Mouse (Mus musculus) ovary, postnatal 36 days (tissue): ENCODE results near the gene C2cd2.
"Not testable (repeated sequence)": the region's sequence is repeated elsewhere in the genome, so short reads cannot be mapped to it uniquely, and the experiment has no call there.

ENCODE experiments used
- DNase-seq: peaks from one replicate; pipeline ENCODE4 v3.0.0; 2022; ENCODE audit warnings: low spot score, mixed read lengths

The C2cd2 gene

DNA sequence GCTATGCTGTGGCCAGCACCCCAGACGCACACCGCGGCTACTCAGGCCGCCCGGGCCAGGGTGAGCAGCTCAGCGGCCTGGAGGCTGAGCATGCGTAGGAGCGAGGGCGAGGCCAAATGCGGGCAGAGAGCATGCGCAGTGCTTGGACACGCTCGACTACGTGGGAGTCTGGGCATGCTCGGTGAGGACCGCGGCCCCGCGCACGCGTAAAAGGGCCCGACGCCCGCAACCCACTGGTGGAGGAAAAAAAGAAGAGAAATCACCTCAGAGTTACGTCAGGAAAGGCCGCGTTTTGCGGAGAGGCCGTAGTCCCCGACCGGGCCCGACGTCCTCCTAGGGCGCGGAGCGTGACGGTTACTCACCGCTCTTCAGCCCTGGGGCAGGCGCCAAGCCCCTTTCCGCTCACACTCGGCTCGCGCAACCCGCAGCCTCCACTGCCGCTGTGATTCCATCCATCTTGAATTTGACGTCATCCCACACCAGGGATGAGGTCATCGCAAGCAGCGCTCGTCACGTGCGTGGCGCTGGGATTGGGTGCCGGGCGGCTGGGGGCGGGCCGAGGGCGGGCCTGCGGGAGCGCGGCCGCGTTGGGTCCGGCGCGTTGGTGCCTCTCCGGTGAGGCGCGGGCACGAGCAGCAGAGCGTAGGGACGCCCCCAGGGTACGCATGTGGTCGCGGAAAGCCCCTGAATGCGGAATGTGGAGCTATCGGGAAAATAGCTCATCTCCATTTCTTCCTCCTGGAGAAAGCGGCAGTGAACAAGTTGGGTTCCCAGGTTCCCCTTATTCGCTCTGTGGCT lies at the start of gene C2cd2, which contains the start of gene Zbtb21:
Gene C2cd2, minus strand, starts transcription at position 448 of the 798 bp plus-strand sequence.
Gene Zbtb21, minus strand, starts transcription at position 472 of the 798 bp plus-strand sequence.
- peak; percentile 97 for DNase-seq

DNA sequence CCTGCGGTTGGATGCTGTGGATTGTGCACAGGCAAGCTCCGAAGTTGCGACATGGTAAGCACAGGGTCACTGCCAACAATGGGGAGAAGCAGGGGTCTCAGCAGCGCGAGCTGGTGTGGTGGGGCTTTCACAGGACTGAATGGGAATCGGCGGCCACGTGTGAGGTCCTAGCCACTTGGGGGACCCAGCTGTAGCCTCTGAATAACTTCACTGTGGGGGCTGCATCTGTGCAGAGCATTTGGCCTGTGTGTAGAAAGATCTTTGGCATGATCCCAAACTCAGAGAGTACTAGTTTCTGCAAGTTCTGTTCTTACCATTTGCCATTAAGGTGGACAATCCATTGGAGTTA lies 35.0 kb upstream of the C2cd2 start:
- DNase-seq: not testable (repeated sequence)

DNA sequence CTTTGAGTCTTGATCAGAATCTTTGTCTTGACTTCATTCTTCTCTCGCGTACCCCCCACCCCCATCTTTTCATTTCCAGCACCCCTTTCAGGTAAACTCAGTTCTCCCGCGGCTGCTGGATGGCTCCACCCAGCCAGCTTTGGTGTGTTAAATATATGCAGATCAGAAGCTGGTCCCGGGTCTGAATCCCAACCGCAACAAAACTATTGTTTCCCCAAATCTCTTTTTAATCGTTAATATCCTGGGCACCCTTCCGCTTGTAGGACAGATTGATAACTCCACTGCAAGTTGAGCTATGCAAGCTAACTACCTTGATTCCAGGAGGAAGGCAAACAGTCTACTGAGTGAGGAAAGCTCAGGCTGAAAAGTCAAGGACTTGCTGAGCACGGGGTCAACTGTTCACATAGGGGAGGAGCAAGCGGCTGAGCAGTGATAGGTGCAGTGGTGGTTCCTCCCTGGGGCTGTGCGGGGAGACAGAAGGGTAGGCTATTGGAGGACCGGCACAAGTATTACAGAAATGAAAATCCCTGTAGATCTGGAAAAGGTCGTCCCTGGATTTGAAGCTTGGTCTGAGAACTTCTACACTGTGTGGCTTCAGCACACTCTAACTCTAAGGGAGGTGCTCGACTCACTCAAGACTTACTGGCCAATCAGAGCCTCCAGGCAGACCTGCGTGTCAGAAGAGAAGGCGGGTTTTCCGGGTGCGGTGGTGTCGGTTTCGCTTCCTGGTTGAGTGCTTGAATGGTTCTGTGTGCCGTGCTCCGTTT lies 34.4 kb upstream of the C2cd2 start, which contains the start of gene B230307C23Rik:
Gene B230307C23Rik, plus strand, starts transcription at position 700 of the 767 bp plus-strand sequence.
- peak; percentile 72 for DNase-seq

DNA sequence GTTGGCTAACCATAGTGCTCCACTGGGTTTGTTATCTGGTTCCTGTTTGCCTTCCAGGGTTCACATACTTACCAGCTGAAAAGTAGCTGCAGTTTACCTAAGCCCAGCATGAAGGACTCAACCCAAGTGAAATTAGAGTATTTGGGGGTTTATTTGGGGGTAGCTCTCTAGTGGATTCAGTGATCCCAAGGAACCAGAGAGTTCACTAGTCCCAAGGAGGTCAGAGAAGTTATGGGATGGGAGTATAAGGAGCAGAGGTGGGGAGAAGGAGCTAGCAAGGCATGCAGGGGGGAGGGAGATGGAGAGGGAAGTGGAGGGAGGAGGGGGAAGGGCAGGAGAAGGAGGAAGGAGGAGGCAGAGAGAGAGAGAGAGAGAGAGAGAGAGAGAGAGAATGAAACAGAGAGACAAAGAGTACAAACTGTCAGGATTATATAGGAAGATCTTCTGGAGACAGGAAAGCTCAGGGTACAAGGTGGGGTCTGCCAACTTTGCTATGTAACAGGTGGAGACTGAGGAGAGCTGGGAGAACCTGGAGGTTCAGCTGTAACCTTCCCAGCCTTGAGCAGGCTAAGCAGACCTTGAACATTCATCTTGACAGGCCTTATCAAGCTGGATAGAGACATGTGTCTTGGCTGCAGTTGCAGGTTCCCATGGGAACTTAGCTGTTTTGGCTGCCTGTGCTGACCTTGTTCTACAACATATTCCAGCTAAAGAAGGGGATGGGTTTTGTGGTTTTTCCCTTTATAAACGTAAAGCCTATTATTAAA lies 33.6 kb upstream of the C2cd2 start:
- DNase-seq: peak; percentile 27

DNA sequence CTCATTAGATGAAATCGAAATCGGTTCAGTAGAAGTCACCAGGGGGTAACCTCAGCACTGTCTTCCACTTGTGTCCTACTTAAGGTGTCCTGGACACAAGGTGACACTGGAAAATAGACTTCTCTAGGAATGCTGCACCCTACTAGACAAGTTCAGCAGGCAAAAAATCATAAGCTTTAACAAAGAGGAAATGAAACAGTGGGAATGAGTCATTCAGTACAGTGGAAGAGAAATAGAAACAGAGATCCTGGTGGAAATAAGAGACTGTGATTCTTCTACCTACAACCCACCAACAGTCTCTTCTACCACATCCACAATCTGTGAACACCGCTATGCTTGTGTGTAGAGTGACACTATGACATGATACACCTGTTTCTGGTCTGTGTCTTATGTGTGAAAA lies 30.1 kb upstream of the C2cd2 start:
- not testable (repeated sequence) for DNase-seq

DNA sequence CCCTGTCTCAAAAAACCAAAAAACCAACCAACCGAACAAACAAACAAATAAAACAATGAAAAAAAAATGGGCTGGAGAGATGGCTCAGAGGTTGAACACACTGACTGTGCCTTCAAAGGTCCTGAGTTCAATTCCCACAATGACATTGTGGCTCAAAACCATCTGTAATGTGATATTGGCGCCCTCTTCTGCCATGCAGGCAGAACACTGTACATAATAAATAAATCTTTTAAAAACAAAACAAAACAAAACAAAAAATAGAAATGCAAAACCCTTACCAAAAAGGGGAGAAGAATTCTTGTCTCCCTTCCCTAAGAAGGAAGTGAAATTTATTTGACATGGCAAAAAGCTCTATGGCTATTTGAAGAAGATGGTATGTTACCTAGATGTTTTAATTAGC lies 29.1 kb upstream of the C2cd2 start:
- DNase-seq: no peak

DNA sequence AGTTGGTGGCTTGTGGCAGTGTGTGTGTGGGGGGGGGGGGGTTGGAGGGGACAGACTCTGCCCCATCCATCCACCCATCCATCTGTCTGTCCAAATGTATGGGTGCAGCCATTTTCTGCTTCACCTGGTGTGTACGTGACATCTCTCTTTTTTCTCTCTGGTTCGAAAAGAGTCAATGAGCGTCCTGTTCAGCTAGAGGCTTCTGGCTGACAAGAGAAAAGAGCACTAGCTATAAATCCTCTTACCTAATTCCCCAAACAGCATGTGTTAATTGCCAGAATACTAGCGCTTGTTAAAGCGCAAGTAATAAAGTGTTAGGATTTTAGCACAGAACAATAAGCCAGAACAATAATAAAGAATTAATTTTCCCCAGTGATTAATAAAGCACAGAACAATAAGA lies 22.2 kb upstream of the C2cd2 start:
- no peak for DNase-seq

DNA sequence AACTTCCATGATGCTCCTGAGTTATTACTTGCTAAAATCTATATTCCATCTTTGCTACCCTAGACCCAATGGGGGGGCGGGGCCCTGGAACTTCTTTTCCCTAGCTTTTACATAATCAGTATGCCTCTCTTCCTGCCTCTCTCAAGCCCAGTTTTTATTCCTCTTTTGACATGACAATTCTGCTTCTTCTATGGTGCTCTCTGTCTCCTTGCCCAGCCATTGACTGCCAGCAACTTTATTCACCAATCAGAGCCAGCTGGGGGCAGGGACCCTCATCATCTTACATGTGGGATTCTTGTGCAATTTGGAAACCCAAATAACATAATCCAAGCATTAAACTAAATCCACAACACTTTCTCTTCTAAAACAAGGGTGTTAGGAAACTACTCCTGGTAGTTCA lies 19.0 kb upstream of the C2cd2 start:
- DNase-seq: no peak

DNA sequence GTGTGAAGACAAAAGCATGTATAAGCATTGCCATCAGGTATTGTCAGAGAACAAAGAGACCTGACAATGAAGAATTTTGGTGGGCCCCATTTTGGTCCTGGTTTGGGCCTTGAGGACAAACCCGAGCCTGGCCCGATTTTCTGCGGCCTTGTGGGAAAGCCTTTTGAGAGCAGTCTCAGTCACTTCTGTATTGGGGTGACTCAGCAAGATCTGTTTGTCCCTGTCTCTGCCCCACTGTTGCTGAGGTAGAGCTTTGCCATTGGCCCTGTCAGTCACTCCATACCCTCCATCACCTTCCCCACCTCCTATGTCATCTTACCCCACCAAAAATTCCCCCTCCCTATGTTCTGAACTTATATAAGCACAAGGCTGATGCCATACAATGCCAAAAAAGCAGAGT lies 15.3 kb upstream of the C2cd2 start:
- DNase-seq: no peak

DNA sequence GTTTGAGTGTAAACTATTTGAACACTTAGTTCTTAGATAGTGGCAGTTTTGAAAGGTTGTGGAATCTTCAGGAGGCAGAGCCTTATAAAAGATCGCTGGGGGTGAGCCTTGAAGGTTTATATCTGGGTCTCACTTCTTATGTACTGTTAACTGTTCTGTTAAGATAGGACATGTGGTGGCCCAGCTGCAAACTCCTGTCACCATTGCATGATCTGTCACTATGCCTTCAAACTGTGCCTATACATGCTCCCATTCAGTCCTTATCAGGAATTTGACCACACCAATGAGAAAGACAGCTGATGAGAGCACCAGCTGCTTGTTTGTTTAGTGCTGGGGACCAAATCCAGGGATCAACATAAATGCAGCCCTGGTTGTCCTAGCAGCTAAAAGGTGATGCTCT lies 14.9 kb upstream of the C2cd2 start:
- no peak for DNase-seq

DNA sequence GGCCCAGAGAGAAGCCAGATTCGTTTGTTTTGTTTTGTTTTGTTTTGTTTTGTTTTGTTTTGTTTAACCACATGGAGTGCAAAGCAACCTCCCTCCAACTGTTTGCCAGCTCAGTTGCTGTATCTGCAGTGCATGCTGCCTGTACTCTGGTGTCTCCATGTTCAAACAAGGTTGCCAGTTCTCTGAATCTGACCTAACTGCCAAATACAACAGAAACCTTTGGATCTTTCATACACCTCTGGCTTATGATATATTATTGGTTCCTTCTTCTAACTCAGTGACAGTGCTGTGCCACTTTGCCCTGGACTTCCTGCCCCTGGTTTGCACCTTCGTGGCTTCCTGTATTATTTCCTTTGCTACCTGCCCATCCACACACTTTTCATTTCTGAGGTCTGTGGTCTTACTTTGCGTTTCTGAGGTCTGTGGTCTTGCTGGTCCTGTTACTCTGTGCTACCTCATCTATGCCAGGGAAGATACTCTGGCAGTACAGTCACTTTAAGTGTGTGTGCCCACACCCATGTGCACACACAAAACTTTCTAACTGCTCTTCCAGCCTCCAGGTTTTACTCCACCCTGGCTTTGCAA lies 1.6 kb upstream of the C2cd2 start:
- no peak for DNase-seq

DNA sequence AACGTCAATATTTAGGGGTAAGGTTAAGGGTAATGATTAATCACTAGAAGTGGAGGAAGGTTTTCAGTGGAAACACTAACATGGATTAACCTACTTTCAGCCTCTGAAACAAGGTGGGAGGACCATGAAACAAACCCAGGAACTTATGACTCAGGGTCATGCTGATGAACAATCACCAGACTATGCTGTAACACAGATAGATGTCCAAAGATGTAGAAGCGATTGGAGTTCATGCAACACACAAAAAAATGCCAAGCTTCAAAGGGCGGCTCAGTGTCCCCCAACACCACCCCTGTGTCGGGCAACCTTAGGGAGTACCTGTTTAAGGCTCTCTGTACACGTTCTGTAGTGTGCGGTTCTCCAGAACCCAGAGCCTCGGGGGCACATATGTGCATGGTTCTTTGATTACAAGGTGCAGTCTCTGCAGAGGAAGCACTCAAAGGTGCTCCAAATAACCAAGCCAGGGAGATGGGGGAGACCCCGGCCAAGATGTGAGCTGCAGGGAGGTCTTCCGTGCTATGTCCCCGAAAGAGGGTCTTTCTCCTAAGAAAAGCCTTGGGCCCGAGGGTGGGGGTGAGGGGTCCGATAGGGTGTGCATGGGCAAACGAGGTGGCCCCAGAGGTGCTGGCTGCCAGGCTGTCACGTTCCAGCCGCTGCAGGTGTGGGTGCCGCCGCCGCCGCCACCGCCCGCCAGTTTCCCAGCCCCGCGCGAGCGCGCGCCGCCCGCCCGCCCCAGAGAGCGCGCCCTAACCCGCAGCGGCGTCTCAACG lies 832 bp downstream of the C2cd2 start:
- no peak for DNase-seq

DNA sequence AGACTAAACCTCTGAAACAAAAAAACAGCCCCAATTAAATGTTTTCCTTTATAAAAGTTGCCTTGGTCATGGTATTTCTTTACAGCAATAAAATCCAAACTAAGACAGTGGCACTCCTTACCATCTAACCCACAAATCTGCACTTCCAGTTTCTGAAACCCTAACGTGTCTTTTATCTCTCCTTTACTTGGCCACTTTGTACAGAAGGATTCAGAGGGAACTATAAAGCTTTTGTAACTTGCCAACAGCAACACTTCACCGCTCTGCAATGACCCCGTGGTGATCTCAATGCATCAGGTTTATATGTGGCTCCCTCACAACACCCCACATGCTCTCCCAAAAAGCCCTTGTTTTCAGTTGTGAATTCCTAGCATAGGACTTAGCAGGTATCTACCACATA lies 2.0 kb downstream of the C2cd2 start:
- no peak for DNase-seq

DNA sequence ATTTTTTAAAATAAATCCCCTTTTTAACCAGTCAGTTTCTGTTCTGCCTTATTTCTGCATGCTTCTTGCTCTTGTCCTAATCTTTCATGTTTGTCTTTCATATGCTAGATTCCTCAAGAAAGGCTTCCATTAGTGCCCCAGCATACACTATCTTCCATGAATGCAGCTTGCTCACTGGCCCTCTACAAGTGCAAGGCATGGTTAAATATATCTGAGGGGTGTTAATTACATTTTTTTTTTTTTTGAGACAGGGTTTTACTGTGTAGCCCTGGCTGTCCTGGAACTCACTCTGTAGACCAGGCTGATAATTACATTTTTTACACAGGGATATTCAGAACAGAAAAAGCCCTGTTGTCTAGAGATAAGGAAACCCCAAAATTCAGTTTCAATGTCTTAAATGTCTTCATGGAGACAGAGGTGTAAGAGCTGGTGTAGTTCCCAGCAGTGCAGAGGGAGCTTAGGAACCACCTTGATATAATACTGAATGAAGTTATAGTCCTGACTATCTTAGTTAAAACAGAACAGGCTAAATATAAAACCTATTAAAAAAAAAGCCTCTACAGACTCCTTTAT lies 3.9 kb downstream of the C2cd2 start:
- DNase-seq: no peak

DNA sequence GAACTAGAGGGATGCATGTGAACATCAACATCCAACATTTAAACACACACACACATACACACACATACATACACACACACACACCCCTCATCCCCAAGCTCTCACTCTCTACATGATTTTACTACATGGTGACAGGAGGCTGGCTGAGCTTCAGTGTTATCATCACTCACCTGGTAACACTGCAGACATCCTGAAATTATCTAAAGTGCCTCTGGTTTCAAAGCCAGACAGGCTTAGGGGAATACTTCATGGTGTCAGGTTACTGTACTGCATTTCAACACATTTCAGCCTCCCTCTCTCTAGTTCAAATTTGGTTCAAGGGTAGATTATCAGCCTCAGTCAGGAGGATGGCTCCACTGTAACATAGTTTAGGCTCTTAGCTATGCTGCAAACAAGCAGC lies 4.8 kb downstream of the C2cd2 start:
- DNase-seq: no peak

DNA sequence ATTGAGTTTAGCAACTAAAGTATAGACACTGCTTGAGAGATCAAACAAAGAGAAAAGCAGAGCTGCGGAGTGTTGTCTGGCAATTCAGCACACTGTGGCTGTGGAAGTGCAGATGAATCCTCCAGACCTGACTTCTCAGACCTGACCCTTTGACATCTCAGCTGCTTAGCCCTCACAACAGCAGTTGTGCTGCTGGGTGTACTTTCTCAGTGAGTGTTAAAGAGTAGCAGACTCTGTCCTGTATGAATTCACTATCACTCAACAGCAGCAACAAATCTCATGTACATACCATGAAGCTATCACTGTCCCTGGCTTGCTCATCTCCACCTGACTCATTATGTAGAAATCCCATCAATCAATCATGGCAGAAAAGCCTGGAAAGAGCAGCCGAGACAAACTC lies 6.4 kb downstream of the C2cd2 start:
- no peak for DNase-seq

DNA sequence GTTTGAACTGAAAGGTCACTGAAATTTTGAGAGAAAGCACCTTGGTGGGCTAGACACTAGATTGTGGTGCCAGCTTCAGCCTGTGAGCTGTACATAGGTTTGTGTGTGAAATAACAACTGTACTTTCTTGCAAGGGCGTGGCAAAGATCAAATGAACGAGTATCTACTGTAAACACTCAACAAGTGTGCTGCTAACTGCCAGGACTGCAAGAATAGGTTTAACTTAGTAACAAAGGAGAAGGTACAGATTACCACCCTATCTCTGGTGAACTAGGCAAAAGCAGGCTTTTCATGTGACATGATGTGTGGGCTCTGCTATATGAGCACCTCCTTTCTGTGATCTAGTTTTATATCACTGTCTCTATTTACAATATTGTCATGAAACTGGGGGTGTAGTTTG lies 9.1 kb downstream of the C2cd2 start:
- no peak for DNase-seq

DNA sequence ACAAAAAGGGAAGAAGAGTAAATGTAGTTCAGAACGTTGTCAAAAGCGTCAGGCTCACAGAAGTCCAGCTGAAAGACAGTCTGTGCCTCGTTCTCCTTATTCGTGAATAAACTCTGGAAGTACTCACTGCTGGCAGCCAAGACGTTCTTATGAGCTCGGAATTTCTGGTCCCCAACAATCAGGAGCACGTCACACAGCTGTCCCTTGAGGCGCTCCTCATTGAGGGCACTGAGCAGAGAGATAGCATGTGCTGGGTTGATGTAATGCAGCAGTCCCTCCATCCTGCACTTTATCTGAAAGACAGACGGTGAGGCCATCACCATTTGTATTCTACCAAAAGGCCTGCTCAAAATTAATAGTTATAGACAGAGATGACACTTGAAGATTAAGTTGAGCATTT lies 9.6 kb downstream of the C2cd2 start:
- no peak for DNase-seq

DNA sequence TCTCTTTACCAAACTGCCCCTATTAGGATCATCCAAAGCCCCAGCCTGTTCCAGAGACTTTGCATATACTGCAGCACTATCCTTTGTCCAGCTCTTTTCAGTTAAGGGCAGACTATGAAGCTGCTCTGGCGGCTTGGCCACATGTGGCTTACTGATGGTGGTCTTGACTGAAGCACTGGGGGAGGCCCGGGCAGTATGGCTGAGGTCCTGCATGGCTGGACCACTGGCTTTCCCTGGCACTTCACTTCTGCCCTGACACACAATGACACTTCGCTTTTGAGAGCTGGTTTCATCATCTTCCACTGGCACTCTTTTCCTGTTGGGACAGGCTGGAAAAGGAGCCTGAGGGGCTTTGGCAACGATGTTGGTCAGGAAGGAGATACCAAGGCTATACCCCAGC lies 10.0 kb downstream of the C2cd2 start:
- DNase-seq: no peak

DNA sequence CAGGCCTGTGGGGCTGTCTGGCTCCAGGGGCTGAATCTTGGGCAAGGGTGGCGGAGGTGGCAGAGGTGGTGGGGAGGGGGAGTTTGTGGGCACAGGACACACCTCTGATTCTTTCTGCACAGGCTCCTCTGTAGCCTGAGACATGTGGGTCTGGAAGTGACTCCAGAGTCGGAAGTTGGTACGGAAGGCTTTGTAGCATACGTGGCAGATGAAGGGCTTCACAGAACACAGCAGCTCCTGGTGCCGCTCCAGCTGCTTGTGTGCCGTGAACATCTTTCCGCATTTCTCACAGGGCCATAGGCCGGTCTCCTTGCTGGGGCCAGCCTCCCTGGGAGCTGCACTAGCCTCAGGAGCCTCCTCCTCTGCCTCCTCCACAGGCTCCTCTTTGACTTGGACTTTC lies 12.3 kb downstream of the C2cd2 start:
- DNase-seq: no peak

DNA sequence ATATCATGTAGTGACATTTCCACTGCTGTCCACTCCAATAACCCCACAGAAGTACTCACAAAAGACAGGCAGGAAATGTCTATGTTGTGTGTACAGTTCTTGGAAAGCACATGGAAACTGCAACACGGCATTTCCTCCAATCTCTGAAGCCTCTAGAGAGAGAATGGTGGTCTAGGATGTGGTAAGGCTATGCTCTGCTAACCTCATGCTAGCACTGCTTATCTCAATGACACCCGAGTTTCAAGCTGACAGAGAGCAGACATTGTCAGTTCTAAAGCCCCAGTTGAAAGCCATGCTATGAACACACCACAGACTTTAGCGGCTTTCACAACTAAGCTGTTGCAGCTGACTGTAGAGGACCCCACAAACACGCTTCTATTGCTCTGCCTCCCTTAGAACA lies 13.6 kb downstream of the C2cd2 start:
- DNase-seq: no peak
